Mouse (Mus musculus): ENCODE measurements at regions not wholly inside any gene's neighbourhood (a gene's known extent, or its start where the extent isn't known, plus 50 kb on each side); places are given as distances from the start of the nearest gene placed in this dataset.

DNA sequence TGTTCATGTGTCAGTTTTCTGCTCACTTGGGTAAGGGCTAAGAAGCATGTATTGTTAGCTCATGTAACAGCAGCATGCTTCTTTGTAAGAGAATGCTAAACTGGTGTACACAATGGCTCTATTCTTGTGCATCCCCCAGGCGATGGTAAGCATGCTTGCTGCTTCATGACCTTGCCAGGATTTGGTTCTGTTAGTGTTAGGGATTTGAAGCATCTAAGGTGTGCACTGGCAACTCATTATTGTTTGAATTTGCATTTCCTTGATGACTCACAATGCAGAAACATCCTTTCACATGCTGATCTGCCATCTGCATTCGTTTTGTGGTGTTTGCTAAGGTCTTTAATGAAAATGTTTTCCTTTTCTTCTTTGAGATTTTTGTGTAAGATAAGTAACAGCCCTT is 382.8 kb downstream of the Plekhb2 start:
- TF ChIP-seq E2F4 (IDR thresholded peaks at IDR 0.05; ENCODE audit: insufficient read depth) (no peak), POLR2A (IDR thresholded peaks at IDR 0.05; ENCODE audit: insufficient read length, low read depth) (no peak), MYOD1 (IDR thresholded peaks at IDR 0.05; ENCODE audit: control insufficient read depth in 1 of 3, insufficient read length in 2 of 3, low read depth in 2 of 3) (no peak), MAX (IDR thresholded peaks at IDR 0.05; ENCODE audit: low read depth) (no peak)

All from myocyte (in vitro differentiated cells).